Mouse (Mus musculus) forebrain, embryonic 16.5 days (tissue): ENCODE measurements around the gene Trim67. TPM values are rescaled to one million over a fixed set of nuclear protein-coding genes. Genes with fewer than 3 reads are reported as not detected.
A peak's percentile ranks its signal among the peaks of the same experiment; 100 is the strongest.

ENCODE experiments used
- ATAC-seq: fragments of 200-750 bp; cut with Nextera tagmentation; 2 replicates; pipeline ENCODE4 v1.8.0; 2017; ENCODE audit warnings: mild to moderate bottlenecking, moderate library complexity
- H3K27ac ChIP-seq: fragments of 300-500 bp; sonication (generic); 2 replicates; pipeline ENCODE4 v1.5.1; 2014; ENCODE audit warnings: low read length, control low read depth
- H3K27me3 ChIP-seq: fragments of 300-500 bp; sonication (generic); replicated peaks from 2 replicates; pipeline ENCODE4 v1.6.1; 2014; ENCODE audit warnings: low read length; ENCODE audit not compliant: control insufficient read depth, insufficient read depth
- H3K36me3 ChIP-seq: fragments of 300-500 bp; sonication (generic); 2 replicates; pipeline ENCODE4 v1.6.1; 2014; ENCODE audit not compliant: control insufficient read depth, insufficient read depth
- H3K4me1 ChIP-seq: fragments of 300-500 bp; sonication (generic); replicated peaks from 2 replicates; pipeline ENCODE4 v1.6.1; 2014; ENCODE audit warnings: low read length; ENCODE audit not compliant: control insufficient read depth, insufficient read depth
- H3K4me2 ChIP-seq: fragments of 300-500 bp; sonication (generic); 2 replicates; pipeline ENCODE4 v1.6.1; 2014; ENCODE audit warnings: mild to moderate bottlenecking, low read length, control low read depth
- H3K4me3 ChIP-seq: fragments of 300-500 bp; sonication (generic); replicated peaks from 2 replicates; pipeline ENCODE4 v1.5.1; 2014; ENCODE audit warnings: mild to moderate bottlenecking, low read length, control low read depth
- H3K9ac ChIP-seq: fragments of 300-500 bp; sonication (generic); replicated peaks from 2 replicates; pipeline ENCODE4 v1.6.1; 2014; ENCODE audit warnings: low read depth, low read length, control low read depth
- H3K9me3 ChIP-seq: fragments of 300-500 bp; sonication (generic); 2 replicates; pipeline ENCODE4 v1.6.1; 2016; ENCODE audit warnings: low read length; ENCODE audit not compliant: control insufficient read depth
- WGBS: fragments of 180-500 bp; shearing (Covaris S2); extraction: QIAGEN DNeasy Blood & Tissue Kit; methylation state at CpG from one replicate; pipeline ENCODE4 v1.1.7; 2014; 5-methylcytosine and 5-hydroxymethylcytosine counted together
- polyA plus RNA-seq: library from polyadenylated mRNA; unstranded; fragments of >200 nt; fragmentation: Nextera tagmentation; extraction: Ambion mirVana; gene quantifications from 2 replicates; pipeline ENCODE4 v1.2.1, GENCODE M21; 2015

The Trim67 gene
- polyA plus RNA-seq, 1 experiment from 2014 or later: 30.4 TPM

DNA sequence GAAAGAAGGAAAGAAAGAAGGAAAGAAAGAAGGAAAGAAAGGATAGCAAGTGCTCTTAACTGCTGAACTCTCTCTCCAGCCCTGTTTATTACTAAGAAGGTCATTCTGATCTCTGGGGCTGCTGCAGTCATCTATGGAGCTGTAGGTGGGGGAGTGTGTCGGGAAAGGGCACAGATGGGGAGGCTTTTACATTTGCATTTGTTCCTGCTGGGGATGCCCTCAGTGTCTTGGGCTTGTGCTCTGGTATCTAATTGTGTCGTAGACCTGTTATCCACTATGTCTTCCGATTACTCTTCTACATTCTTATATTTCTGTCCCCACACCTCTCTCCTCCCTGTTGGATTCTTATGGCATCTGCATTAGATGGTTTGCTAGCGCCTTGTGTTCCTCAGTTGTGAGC, 13.1 kb downstream of the Trim67 start:
- H3K9ac ChIP-seq: no peak overlapping the region
- H3K9me3 ChIP-seq: no peaks in the 10 kb centered on the region
- H3K36me3 ChIP-seq: no peaks in the 10 kb centered on the region
- no peak overlapping the region for H3K4me3 ChIP-seq
- no peak overlapping the region for H3K27ac ChIP-seq
- no peaks in the 10 kb centered on the region for H3K27me3 ChIP-seq
- 94% methylated on average over 4 of the region's 4 CpGs for WGBS
- ATAC-seq: no peak
- H3K4me2 ChIP-seq: no peak overlapping the region
- peaks cover 8% of the 10 kb centered on the region for H3K4me1 ChIP-seq

DNA sequence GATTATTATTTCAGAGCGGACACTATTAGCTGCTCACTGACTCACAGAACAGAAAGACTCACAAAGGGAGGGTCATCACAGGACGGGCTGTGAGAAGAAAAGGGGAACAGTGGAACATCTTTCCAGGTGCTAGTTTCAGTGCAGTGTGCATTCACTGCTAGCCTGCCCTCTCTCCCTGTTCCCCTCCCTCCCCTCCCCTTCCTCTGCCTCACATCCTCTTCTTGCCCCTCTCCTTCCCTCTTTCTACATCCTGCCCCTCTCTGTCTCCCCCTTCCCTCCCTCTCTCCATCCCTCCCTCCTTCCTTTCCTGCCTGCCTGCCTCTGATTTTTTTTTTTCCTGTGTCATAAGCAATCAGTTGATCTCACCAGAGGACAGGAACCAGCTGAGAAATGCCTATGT, 16.5 kb downstream of the Trim67 start:
- Histone ChIP-seq H3K4me1 (peaks cover 12% of the 10 kb centered on the region), H3K27ac (no peak overlapping the region), H3K9ac (no peak overlapping the region), H3K4me2 (no peak overlapping the region), H3K27me3 (no peaks in the 10 kb centered on the region; the same call in 1 of the 2 replicates), H3K4me3 (no peak overlapping the region), H3K36me3 (no peaks in the 10 kb centered on the region), H3K9me3 (no peaks in the 10 kb centered on the region)
- WGBS: 52% methylated on average over 2 of the region's 2 CpGs
- ATAC-seq: no peak

DNA sequence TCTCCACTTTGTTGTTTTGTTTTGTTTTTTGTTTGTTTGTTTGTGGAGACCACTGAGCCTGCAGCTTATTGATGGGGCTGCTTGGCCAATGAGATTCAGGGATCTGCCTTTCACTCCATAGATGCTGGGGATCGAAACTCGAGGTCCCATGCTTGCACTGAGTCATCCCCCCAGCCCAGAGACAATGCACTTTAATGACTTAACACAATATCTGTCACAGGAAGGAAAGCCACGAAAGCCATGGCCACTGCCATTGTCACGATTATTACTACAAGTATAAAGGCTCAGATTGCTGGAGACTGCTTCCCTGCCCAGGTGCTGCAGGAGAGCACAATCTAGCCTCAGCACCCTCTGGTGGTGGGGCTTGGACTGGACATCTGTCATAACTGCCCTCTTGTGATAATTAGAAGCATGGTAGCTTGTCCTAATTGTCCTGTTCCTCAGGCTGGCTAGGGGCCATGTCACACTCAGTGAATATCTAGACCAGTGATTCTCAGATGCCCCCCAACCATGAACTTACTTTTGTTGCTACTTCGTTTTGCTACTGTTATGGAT, 17.2 kb downstream of the Trim67 start:
- Histone ChIP-seq H3K9ac (no peak overlapping the region), H3K9me3 (no peaks in the 10 kb centered on the region), H3K4me2 (no peak overlapping the region), H3K36me3 (0 out of 2 replicates have a peak, but pooled peaks cover 1% of the 10 kb centered on the region), H3K27ac (no peak overlapping the region), H3K27me3 (no peaks in the 10 kb centered on the region; the same call in 1 of the 2 replicates), H3K4me1 (peaks cover 12% of the 10 kb centered on the region), H3K4me3 (no peak overlapping the region)
- 61% methylated on average over 5 of the region's 5 CpGs for WGBS
- ATAC-seq: no peak

- no peaks in the 10 kb centered on the region for H3K9me3 ChIP-seq
- H3K27me3 ChIP-seq: no peaks in the 10 kb centered on the region; the same call in 1 of the 2 replicates
- 15% methylated on average over 9 of the region's 9 CpGs for WGBS
- peaks cover 12% of the 10 kb centered on the region for H3K4me1 ChIP-seq
- H3K9ac ChIP-seq: no peak overlapping the region
- H3K4me3 ChIP-seq: no peak overlapping the region
- no peak overlapping the region for H3K4me2 ChIP-seq
- H3K27ac ChIP-seq: no peak overlapping the region
- peaks cover 6% of the 10 kb centered on the region for H3K36me3 ChIP-seq
- ATAC-seq: peak; percentile 65
Observed at GRCm38 (mm10) chr8:124810689-124811394, 17.9 kb downstream of the Trim67 start.

DNA sequence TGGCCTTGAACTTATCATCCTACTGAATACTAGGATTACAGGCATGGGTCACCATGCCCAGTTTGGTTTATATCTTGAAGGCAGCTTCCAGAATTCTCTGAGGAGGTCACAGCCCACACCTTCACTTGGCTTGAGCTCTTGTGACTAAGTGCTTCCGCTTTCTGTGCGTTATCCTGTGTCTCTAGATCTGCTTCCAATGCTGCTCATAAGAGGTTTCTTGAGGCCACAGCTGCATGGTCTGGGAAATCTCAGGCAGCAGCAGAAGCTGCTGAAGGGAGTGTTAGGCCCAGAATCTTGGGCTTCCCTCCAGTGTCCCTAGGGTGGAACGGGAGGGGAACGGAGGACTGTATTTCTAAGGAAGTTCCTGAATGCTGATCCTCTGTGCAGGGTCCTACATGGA, 20.4 kb downstream of the Trim67 start:
- no peak overlapping the region for H3K27ac ChIP-seq
- WGBS: 96% methylated on average over 4 of the region's 4 CpGs
- H3K4me3 ChIP-seq: no peak overlapping the region
- peaks cover 15% of the 10 kb centered on the region for H3K36me3 ChIP-seq
- H3K27me3 ChIP-seq: no peaks in the 10 kb centered on the region; the same call in 1 of the 2 replicates
- H3K9ac ChIP-seq: no peak overlapping the region
- H3K4me1 ChIP-seq: peaks cover 12% of the 10 kb centered on the region
- H3K4me2 ChIP-seq: no peak overlapping the region
- H3K9me3 ChIP-seq: no peaks in the 10 kb centered on the region
- ATAC-seq: no peak

DNA sequence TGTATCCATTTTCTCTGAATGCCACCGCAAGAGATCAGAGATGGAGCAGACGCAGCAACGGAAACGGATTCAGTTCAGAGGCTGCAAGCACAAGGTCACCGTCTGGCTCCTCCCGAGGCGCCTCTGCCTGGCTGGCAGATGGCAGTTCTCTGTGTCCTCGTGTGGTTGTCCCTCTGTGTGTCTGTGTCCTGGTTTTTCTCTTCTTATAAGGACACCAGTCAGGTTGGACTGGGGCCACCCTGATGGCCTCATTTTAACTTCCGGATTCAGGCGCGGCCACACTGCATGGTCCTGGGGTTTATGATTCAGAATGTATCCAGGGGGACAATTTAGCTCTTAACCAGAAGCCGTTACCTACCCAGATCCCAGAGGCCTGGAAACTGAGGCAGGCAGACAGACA, 23.0 kb downstream of the Trim67 start:
- Histone ChIP-seq H3K36me3 (peaks cover 17% of the 10 kb centered on the region), H3K4me1 (peaks cover 5% of the 10 kb centered on the region), H3K9me3 (no peaks in the 10 kb centered on the region), H3K27ac (no peak overlapping the region), H3K4me3 (no peak overlapping the region), H3K9ac (no peak overlapping the region), H3K4me2 (no peak overlapping the region), H3K27me3 (no peaks in the 10 kb centered on the region; the same call in 1 of the 2 replicates)
- ATAC-seq: no peak
- WGBS: 92% methylated on average over 12 of the region's 12 CpGs

DNA sequence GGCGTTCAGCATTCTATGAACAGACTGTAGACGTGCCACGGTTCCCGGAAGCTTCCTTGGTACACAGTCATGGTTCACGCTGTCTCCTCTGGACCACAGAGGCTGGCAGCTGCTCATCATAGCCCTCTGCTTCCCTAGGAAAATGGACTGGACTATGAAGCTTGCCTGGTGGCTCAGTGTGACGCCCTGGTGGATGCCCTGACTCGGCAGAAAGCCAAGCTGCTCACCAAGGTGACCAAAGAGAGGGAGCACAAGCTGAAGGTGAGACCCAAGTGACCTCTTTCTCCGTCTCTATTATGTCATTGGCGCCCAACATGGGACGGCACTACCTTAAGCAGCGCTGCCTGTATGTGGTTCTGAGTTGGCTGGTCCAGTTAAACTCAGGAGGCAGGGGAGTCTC, 24.0 kb downstream of the Trim67 start:
- Histone ChIP-seq H3K36me3 (peaks cover 17% of the 10 kb centered on the region), H3K4me3 (no peak overlapping the region), H3K9me3 (no peaks in the 10 kb centered on the region), H3K27ac (no peak overlapping the region), H3K4me1 (no peaks in the 10 kb centered on the region), H3K9ac (no peak overlapping the region), H3K27me3 (no peaks in the 10 kb centered on the region; the same call in 1 of the 2 replicates), H3K4me2 (no peak overlapping the region)
- WGBS: 89% methylated on average over 11 of the region's 11 CpGs
- ATAC-seq: no peak

DNA sequence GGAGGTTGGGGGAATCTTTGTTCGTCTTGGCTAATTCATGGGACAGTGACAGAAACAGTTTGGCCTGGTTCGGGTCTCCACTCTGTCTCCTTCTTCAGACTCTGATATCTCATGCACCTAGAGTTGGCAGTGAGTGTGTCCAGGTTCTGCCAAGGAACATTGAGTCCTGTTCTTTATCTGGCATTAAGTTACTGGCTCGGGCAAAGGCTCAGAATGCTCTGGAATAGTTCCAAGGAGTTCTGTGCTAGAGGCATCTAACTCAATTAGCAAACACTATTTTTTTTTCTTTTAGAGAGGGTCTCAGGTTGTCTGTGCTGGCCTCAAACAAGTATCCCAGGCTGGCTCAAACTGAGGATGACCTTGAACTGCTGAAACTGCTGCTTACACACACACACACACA, 24.5 kb downstream of the Trim67 start:
- Histone ChIP-seq H3K9me3 (no peaks in the 10 kb centered on the region), H3K4me1 (no peaks in the 10 kb centered on the region), H3K36me3 (peaks cover 17% of the 10 kb centered on the region), H3K27ac (no peak overlapping the region), H3K9ac (no peak overlapping the region), H3K4me2 (no peak overlapping the region), H3K4me3 (no peak overlapping the region), H3K27me3 (no peaks in the 10 kb centered on the region; the same call in 1 of the 2 replicates)
- WGBS: 79% methylated on average over 3 of the region's 3 CpGs
- ATAC-seq: no peak

DNA sequence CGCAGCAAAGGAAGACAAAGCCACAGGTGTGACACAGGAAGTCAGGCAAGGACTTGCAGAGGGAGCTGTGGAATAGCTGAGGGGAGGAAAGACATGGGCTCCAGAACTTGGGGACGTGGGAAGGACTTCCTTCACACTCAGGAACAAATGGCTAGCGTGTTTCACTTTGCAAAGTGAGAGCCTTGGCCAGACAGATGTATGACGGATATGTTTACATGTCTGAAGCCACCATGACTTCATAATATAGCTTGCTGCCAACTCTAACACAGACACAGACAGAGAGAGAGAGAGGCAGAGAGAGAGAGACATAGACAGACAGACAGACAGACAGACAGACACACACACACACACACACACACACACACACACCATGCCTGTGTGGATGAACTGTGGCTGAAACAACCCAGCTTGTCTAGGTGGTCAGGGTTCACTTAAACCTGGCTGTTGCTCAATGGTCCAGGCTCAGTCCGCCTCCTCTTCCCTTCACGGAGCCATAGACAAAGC, 26.8 kb downstream of the Trim67 start:
- Histone ChIP-seq H3K9ac (no peak overlapping the region), H3K4me3 (no peak overlapping the region), H3K36me3 (peaks cover 23% of the 10 kb centered on the region), H3K27me3 (no peaks in the 10 kb centered on the region), H3K4me2 (no peak overlapping the region), H3K4me1 (no peaks in the 10 kb centered on the region), H3K9me3 (no peaks in the 10 kb centered on the region), H3K27ac (no peak overlapping the region)
- no peak for ATAC-seq
- 76% methylated on average over 6 of the region's 6 CpGs for WGBS
